Mouse (Mus musculus) thymus, postnatal 0 days (tissue): Measurements from ENCODE around the gene Cyp2d40. TPM values are rescaled to one million over a fixed set of nuclear protein-coding genes. Genes with fewer than 3 reads are reported as not detected.
"Not testable (repeated sequence)": the region's sequence is repeated elsewhere in the genome, so short reads cannot be mapped to it uniquely, and the experiment has no call there.

Source experiments
- DNase-seq: peaks from one replicate; pipeline ENCODE4 v3.0.0-alpha.2; 2015; ENCODE audit warnings: low spot score
- polyA plus RNA-seq: library from polyadenylated mRNA; unstranded; fragments of >200 nt; fragmentation: Nextera tagmentation; extraction: Ambion mirVana; gene quantifications from 2 replicates; pipeline ENCODE4 v1.2.1, GENCODE M21; 2015

The Cyp2d40 gene
- not detected in 2 replicates for polyA plus RNA-seq

DNA sequence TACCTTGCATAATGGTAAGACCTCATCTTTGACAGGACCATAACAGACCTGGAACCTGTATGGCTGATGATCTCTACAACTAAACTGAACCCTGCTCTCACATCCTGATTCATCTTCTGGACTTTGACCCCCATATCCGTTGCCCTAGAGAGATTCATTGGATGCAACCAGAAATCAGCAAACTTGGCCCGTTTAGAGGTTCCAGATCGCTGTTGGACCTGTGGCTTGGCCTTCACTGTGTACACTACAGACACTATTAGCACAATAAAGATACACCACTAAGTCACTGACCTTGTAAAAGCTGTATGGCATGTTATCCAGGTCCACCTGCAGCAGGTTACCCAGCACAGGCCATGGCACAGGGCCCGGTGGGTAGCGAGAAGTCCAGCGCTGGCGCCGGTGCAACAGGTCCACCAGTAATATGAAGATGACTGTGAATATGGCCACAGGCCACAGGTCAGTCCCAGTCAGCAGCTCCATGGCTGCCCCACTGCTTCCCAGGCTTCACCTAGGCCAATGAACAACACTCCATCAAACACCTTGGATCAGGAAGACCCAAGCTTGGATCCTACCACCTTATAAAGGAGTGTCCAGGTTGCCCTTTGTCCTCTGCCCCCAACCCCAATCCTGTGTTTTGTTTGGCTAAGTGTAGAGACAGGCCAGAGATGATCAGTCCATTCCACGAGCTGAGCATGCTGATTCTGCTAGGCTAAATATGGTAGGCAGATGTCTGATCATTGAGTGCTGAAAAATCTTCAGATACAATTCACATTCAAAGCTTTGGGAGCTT, at the start of gene Cyp2d40:
Gene Cyp2d40, minus strand, starts transcription at position 553 of the 790 bp plus-strand sequence.
- no peak for DNase-seq

DNA sequence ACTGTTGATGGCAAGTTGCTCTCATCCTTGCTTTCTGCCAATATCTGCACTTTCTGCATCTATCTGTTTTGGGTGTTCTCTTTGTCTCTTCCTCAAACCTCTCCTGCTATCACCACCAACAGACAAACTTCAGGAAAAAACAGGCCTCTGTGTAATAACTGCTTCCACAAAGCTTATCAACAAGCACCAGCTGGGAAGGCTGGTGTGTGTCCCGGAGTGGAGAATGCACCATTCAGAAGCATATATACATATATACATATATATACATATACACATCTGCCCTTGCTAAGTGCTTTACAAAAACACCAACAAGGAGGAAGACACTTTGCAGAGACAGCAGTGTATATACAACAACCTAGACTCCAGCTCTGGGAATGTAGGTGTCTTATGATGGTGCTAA, 46.6 kb upstream of the Cyp2d40 start:
- DNase-seq, result no peak

DNA sequence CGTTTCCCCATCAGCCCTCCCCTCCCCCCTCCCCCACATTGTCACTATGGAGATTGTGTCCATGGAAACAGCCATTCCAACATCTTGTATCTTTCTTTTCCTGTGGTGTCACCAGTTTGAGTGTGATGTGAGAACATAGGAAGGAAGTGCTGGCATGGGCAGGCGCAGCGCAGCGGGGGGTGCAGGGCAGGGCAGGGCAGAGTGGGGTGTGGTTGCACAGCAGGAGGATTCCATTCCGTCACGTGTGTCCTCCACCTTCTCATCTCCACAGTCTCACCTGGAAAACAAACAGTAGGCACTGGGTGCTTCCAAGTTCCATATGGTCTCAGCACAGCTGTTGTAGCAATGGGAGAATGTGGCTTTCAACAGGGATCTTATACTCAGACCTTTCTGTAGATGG, 45.5 kb upstream of the Cyp2d40 start:
- no peak for DNase-seq

GRCm38 (mm10) chr15:82806969-82807763, 43.2 kb upstream of the Cyp2d40 start:
- DNase-seq, result no peak

- peak; percentile 77 for DNase-seq
Measured at GRCm38 (mm10) chr15:82804708-82805639, 41.0 kb upstream of the Cyp2d40 start.

GRCm38 (mm10) chr15:82795936-82796440, 32.0 kb upstream of the Cyp2d40 start:
- no peak for DNase-seq

- no peak for DNase-seq
Measured at GRCm38 (mm10) chr15:82794277-82794676, 30.3 kb upstream of the Cyp2d40 start, which contains the start of gene Cyp2d26. Gene Cyp2d26, minus strand, starts transcription at chr15:82794294.

GRCm38 (mm10) chr15:82793868-82794267, 29.9 kb upstream of the Cyp2d40 start:
- no peak for DNase-seq

DNA sequence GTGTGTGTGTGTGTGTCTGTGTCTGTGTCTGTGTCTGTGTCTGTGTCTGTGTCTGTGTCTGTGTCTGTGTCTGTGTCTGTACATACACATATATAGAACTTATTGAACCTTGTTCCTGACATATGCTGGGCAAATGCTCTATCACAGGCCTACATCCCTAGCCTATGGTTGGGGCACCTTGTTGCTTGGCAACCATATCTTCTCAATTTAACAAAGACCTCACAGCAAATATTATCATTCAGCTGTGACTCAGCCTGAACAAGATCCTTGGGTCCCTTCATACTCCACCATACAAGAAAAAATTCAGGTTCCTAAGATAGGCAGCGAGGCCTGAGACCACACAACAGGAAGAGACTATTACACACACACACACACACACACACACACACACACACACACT, 29.5 kb upstream of the Cyp2d40 start:
- DNase-seq, result no peak

GRCm38 (mm10) chr15:82792566-82792965, 28.6 kb upstream of the Cyp2d40 start:
- no peak for DNase-seq

DNA sequence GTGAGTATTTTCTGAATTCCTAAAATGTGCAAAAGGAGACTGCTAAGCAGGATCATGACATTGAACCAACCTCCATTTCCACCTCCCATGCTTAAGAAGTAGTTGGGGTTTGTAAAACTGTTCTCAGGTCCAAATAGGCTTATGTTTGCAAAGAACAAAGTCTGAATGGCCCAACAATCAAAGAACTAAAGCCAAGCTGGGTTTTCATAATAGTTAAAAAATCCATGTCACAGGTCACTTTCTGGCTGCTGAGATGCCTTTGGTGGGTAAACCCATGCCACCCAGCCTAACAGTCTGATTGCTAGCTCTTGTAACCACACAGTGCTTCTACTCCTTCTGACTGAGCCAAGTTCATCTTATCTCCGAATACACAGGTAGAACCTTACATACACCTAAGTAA, 20.6 kb upstream of the Cyp2d40 start:
- DNase-seq, result no peak

DNA sequence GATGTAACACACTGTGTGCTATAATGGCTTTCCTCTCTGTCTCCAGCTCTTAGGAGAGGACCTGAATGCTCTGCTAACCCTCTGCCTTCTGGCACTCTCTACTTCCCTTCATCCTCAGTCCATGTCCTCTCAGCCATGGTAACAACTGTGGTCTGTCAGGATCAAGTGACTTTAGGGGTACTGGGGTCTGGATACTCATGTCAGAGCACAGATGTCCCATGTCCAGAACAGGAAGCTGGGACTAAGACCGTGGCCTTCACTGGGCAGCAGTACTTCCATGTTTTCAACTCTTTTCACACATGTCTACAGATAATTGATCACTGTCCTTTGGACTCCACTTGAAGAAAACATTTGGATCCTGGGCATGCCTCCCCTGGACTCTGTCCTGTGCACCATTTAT, 19.8 kb upstream of the Cyp2d40 start:
- no peak for DNase-seq

DNA sequence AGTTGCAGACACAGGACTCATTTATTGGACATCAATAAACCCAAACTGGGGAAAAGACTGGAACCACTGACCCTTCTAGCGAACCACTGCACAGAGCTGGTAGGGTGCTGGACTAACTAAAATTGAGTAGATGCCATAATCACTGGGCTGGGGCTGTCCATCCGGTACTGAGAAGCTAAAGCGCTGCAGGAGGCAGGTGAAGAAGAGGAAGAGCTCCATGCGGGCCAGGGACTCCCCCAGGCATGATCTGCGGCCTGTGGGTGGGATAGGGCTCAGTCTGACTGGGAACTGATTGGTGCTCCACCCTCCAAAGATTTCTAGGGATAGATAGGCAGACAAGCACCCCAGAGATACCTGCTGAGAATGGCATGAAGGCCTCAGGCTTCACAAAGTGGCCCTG, 13.9 kb upstream of the Cyp2d40 start:
- DNase-seq, result not testable (repeated sequence)

DNA sequence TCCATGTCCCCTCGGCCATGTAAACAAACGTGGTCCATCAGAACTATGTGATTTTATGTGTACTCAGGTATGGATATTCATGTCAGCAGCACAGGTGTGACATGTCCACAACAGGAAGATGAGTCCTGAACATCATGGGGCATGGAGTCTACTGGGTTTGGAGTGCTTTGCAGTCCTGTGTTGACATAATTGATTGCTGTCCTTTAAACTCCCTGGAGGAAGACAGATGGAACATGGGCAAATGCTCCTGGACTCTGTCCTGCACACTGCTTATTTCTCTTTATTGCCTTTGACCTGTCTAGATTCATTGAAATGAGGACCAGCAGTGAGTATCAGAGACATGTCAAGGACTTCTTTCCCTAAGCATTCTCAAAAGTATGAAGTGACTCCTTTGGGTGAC, 2.0 kb upstream of the Cyp2d40 start:
- no peak for DNase-seq

- no peak for DNase-seq
Measured at GRCm38 (mm10) chr15:82764881-82765280, 898 bp upstream of the Cyp2d40 start.

- DNase-seq, result no peak
Measured at GRCm38 (mm10) chr15:82748141-82748540, 15.8 kb downstream of the Cyp2d40 start.

- no peak for DNase-seq
Measured at GRCm38 (mm10) chr15:82747516-82747915, 16.5 kb downstream of the Cyp2d40 start.

DNA sequence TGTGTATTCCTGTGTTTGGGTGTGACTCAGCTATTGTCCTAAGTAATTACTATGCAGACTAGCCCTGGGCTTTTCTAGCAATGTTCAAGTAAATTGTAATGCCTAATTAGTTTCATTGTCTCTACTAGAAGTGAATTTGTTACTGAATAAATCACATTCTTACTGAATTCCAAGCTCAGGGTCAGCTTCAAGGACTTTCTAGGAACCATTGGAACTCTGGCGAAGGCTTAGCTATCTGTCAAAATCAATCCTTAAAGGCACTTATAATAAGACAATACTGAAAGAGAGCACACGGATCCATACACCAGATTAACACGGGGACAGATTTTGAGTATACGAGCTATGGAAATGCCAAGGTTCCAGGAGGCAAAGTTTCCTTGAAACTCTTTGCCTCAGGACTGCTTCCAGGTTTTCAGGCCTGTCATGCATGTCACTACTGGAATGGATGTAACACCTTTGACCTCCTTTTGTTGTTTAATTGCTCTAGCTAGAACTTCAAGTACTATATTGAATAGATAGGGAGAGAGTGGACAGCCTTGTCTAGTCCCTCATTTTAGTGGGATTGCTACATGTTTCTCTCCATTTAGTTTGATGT, 30.6 kb downstream of the Cyp2d40 start:
- DNase-seq, result not testable (repeated sequence)
